27 mouse cellular contexts compared by ENCODE assay signal in the genomic region with DNA sequence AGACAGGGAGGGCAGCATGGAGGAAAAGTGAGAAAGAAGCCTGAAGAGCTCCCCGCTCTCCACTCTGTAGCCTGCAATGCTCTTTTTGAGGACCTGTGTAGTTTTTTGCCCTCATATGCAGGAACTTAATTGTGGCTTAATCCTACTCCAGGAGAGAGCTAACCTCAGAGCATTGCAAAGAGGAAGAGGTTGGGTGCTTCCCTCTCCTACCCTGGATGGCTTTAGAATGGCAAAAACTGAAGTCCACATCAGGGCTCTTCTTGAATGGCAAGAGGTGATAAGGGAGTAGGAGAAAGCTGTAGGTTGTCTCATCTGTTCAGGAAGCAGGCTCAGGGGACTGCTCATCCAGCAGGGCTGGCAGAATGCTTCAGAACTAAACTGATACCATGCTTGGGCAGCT. TPM values are rescaled to one million over a fixed set of nuclear protein-coding genes. Genes with fewer than 3 reads are reported as not detected.
DNase-seq lines count a peak whose midpoint lies in the region; ATAC-seq lines count a peak whose summit lies in the region.
"Had no signal": no experiment of that assay in that cellular context is flagged by ENCODE, and none has a peak within 500 bp of the region (broad histone marks: within the 10 kb centered on the region; RNA-seq: fewer than 3 reads in every experiment).

No protein-coding gene starts in this region.

- H3K27ac ChIP-seq in midbrain, embryonic 11.5 days (ENCODE audit: low read depth, low read length), result no peak overlapping the region
- H3K27ac ChIP-seq in midbrain, embryonic 14.5 days (replicated peaks; ENCODE audit: low read depth, low read length), result no peak overlapping the region
- H3K27ac ChIP-seq: embryonic facial prominence, embryonic 13.5 days; embryonic facial prominence, embryonic 15.5 days; forebrain, embryonic 10.5 days; forebrain, embryonic 12.5 days had no signal

- no peak overlapping the region for H3K4me3 ChIP-seq in midbrain, embryonic 11.5 days (ENCODE audit: low read depth, low read length)
- no peak overlapping the region for H3K4me3 ChIP-seq in midbrain, embryonic 14.5 days (replicated peaks; ENCODE audit: low read depth, low read length)
- H3K4me3 ChIP-seq: embryonic facial prominence, embryonic 13.5 days; embryonic facial prominence, embryonic 15.5 days; erythroblast, embryonic 14.5 days; forebrain, embryonic 10.5 days; forebrain, embryonic 12.5 days had no signal

- peak; percentile 75 for DNase-seq in midbrain, embryonic 11.5 days (ENCODE audit: low spot score, missing footprints)
- DNase-seq in midbrain, embryonic 14.5 days, result no peak
- DNase-seq in cerebellum, adult 8-10 months, result no peak
- DNase-seq in lung, postnatal 25 days (ENCODE audit: low spot score), result no peak
- DNase-seq: adrenal gland, adult 8-10 months; adrenal gland, postnatal 14 days; adrenal gland, postnatal 36 days; B cell, adult 2 months; cerebellum, adult 11-12 months; cerebellum, adult 2 months; cerebellum, adult 9-11 months; cerebellum, postnatal 14 days; embryo, embryonic 11 days had no signal

- H3K4me2 ChIP-seq in midbrain, embryonic 11.5 days, result no peak overlapping the region
- H3K4me2 ChIP-seq in midbrain, embryonic 14.5 days (ENCODE audit: low read length), result no peak overlapping the region
- H3K4me2 ChIP-seq: embryonic facial prominence, embryonic 13.5 days; embryonic facial prominence, embryonic 15.5 days; forebrain, embryonic 12.5 days had no signal

- no peaks in the 10 kb centered on the region for H3K9me3 ChIP-seq in midbrain, embryonic 11.5 days (ENCODE audit: control insufficient read depth, low read length)
- H3K9me3 ChIP-seq in midbrain, embryonic 14.5 days (ENCODE audit: control insufficient read depth, low read length), result no peaks in the 10 kb centered on the region
- H3K9me3 ChIP-seq: embryonic facial prominence, embryonic 13.5 days; embryonic facial prominence, embryonic 15.5 days; forebrain, embryonic 10.5 days; forebrain, embryonic 12.5 days; G1E had no signal

- no peaks in the 10 kb centered on the region for H3K36me3 ChIP-seq in midbrain, embryonic 11.5 days (ENCODE audit: control insufficient read depth, insufficient read depth, low read length)
- no peaks in the 10 kb centered on the region for H3K36me3 ChIP-seq in midbrain, embryonic 14.5 days (ENCODE audit: control insufficient read depth, insufficient read depth, low read length)
- H3K36me3 ChIP-seq: embryonic facial prominence, embryonic 13.5 days; embryonic facial prominence, embryonic 15.5 days; forebrain, embryonic 10.5 days; forebrain, embryonic 12.5 days; G1E had no signal

- H3K4me1 ChIP-seq in midbrain, embryonic 11.5 days (ENCODE audit: control insufficient read depth, insufficient read depth, low read length), result peaks cover 3% of the 10 kb centered on the region; the same call in 1 of the 2 replicates
- no peaks in the 10 kb centered on the region for H3K4me1 ChIP-seq in midbrain, embryonic 14.5 days (ENCODE audit: control insufficient read depth, insufficient read depth, low read length)

- WGBS in midbrain, embryonic 11.5 days, result 92% methylated on average over 1 of the region's 1 CpGs
- 97% methylated on average over 1 of the region's 1 CpGs for WGBS in midbrain, embryonic 14.5 days

- no peak overlapping the region for H3K9ac ChIP-seq in midbrain, embryonic 11.5 days (ENCODE audit: low read length)
- no peak overlapping the region for H3K9ac ChIP-seq in midbrain, embryonic 14.5 days (replicated peaks; ENCODE audit: low read length)
- H3K9ac ChIP-seq: embryonic facial prominence, embryonic 13.5 days; embryonic facial prominence, embryonic 15.5 days; forebrain, embryonic 12.5 days had no signal

- peaks cover 8% of the 10 kb centered on the region for H3K27me3 ChIP-seq in midbrain, embryonic 11.5 days (ENCODE audit: control insufficient read depth, insufficient read depth, low read length)
- peaks cover 11% of the 10 kb centered on the region for H3K27me3 ChIP-seq in midbrain, embryonic 14.5 days (ENCODE audit: control insufficient read depth, insufficient read depth, low read length)
- H3K27me3 ChIP-seq: CH12.LX; embryonic facial prominence, embryonic 15.5 days; Patski had no signal

- ATAC-seq in midbrain, embryonic 11.5 days (ENCODE audit: low FRiP score), result no peak
- ATAC-seq in midbrain, embryonic 14.5 days (ENCODE audit: low FRiP score, low TSS enrichment), result no peak
- 0 out of 2 replicates have a peak, but pooled peaks have one; percentile 43 for ATAC-seq in common myeloid progenitor, adult 5-6 weeks (replicated peaks; ENCODE audit: low read depth, poor library complexity, severe bottlenecking)
- ATAC-seq in megakaryocyte progenitor cell, adult 5-6 weeks (replicated peaks; ENCODE audit: poor library complexity), result peak; percentile 55
- ATAC-seq: activated CD4-positive, CD25-positive, alpha-beta regulatory T cell, adult 4 months; CD4-positive, CD25-positive, alpha-beta regulatory T cell, adult 4 months; forebrain, embryonic 14.5 days; forebrain, embryonic 16.5 days; Patski had no signal

RNA-seq across cellular contexts. Expression of a gene that starts 18.7 kb away (rescaled TPM):
- 6.5 and 7.0 TPM in 2 replicates for polyA plus RNA-seq in midbrain, embryonic 11.5 days (2014; fragmentation: Nextera tagmentation; extraction: Ambion mirVana)
- polyA plus RNA-seq in midbrain, embryonic 14.5 days (2014; fragmentation: Nextera tagmentation; extraction: Ambion mirVana), result 0.72 and 1.7 TPM in 2 replicates
- total RNA-seq in common myeloid progenitor, adult 5-6 weeks (2017), result not detected in 2 replicates
- total RNA-seq in megakaryocyte progenitor cell, adult 5-6 weeks (2015), result 0.02 TPM in 1 of 2 replicates, not detected in the other
- total RNA-seq in megakaryocyte progenitor cell, adult 5-6 weeks (2017), result not detected in 2 replicates
- total RNA-seq: CH12.LX had no signal
- polyA plus RNA-seq: activated CD4-positive, CD25-positive, alpha-beta regulatory T cell, adult 4 months; CD4-positive, CD25-positive, alpha-beta regulatory T cell, adult 4 months; erythroblast, embryonic 14.5 days; G1E had no signal

Comparison
In these comparisons a context has a peak if more than half of its experiments do, and no peak if none do; other contexts are left out.
1. ATAC-seq: peak in common myeloid progenitor, adult 5-6 weeks (single experiment) and megakaryocyte progenitor cell, adult 5-6 weeks (single experiment); none in midbrain, embryonic 11.5 days (single experiment) and midbrain, embryonic 14.5 days (single experiment).